Mouse (Mus musculus): ENCODE measurements around the gene BC024978. TPM values are rescaled to one million over a fixed set of nuclear protein-coding genes. Genes with fewer than 3 reads are reported as not detected.
"Not testable (repeated sequence)": the region's sequence is repeated elsewhere in the genome, so short reads cannot be mapped to it uniquely, and the experiment has no call there.

The BC024978 gene
- total RNA-seq, 2 experiments from 2014 or later, result 14.3 to 14.6 TPM

DNA sequence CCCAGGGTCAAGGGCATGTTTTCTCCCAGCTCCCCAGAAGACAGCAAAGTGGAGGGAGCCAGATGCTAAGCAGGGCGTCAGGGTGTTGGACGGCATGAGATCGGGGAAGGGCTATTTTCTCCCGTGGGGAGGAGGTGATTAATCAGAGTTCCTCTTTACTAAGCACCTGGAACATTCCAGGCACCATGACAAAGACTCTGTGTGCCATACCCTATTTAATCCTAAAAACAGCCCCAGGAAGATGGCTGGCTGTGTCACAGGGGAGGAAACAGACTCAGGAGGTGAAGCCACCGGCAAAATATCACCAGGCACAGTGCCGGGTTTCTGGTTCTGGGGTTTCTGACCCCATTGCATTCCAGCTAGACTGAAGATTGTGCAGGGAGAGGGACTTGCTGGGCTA lies 26.4 kb downstream of the BC024978 start:
- DNase-seq (ENCODE audit: low spot score), result no peak

DNA sequence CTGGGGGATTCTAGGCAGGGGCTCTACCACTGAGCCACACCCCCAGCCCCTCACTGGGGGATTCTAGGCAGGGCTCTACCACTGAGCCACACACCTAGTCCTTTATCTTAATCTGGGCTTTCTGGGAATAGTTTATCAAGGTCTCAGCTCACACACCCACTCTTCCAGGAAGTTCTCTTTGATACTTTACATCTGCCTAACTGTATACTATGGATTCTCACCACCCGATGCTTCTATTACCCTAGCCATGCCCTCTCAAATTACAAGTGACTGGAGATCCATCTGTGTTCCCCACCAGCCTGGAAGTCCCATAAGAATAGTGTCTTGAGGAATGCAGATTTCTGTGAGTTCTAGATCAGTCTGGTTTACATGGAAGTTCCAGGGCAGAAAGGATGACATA lies 27.0 kb downstream of the BC024978 start:
- no peak for DNase-seq (ENCODE audit: low spot score)

DNA sequence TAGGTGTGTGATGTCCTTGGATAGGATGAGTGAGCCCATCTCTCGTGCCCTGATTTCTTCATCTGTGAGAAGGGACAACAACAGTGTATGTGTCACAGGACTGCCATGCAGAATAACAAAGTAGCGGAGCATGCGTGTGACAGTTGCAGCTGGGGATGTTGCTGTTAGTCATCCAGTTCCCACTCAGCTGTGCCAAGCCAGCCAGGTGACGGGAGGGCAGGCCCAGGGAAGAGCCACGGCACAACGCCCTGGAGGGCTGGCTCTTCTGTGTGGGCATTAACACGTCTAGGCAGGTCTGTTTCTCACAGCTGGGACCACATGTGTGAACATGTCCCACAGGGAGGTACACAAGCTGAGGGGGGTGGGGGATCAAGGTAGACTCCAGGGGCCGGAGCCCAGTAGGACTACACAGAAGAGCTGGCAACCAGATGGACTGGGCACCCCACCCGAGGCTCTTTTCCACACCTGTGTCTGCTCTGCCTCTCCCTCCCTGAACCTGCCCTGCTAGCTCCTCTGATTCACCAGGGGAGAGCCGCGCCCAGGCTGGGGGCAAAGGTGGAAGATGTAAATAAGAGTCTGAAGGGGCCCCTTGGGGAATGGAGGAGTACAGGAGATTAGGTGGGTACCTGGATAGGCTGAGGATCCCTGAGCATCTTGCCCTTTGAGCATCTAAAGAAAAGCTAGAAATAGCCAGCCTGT lies 29.4 kb downstream of the BC024978 start:
- DNase-seq (ENCODE audit: low spot score), result peak; percentile 31

DNA sequence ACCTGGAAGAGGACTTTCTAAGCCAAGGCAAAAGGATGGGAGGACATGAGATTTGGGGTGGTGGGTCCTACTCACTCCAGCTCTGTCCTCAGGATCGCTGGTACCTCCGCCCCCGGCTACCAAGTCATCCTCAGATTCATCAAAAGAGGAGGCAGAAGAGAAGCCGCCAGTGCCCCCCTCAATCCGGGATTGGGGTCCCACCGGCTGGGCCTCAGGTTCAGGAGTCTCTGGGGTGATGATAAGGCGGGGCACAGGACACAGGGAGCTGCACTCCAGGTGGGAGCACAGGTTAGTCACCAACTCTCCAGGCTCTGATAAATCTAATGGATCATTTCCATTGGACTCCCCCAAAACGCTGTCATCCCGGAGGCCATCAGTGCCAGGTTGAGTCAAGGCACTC lies 31.7 kb downstream of the BC024978 start:
- no peak for DNase-seq (ENCODE audit: low spot score)

- peak; percentile 14 for DNase-seq (ENCODE audit: low spot score)
Observed at GRCm38 (mm10) chr7:27227676-27228075, 32.1 kb downstream of the BC024978 start.

DNA sequence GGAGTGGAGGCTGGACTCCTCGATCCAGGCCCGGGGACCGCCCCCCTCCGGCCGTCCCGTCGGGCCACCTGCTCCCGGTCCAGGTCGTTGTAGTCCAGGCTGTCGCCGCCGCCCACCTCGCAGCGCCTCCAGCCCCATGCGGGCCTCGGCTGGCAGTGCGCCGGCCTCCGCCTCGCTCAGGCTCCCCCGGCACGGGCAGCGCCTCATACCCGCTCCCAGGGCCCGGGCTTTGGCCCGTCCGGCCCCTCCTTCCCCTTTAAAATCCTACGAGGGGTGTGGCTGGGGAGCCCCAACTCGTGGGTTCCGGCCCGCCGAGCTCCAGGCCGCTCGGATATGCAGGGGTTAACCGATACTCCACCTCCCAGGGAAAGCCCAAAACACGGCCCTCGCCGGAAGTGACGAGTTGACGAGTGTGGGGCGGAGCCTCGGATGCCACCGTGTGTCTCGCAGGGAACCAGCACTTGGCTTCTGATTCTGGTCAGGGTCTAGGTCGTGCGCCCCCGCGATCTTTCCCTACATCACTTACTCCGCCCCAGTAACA lies 32.8 kb downstream of the BC024978 start, which contains the start of gene Itpkc:
Gene Itpkc (minus strand): TSS at position 381 of the 541 bp plus-strand sequence.
- DNase-seq (ENCODE audit: low spot score), result peak; percentile 90

DNA sequence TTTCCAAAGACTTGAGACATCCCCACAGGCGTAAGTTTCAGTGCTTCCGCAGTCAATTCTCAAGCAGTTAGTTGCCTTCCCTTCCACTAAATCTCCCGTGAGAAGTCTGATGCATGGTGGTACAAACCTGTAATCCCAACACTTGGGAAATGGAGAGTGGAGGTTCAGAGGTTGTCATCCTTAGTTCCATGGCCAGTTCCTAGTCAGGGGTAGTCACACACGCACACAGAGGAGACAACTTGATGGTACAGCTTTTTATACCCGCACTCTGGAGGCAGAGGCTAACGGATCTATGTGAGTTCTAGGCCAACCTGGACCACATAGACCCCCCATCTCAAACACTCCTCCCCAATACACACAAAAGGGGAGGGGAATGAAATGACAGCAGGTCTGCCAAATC lies 33.3 kb downstream of the BC024978 start:
- DNase-seq (ENCODE audit: low spot score), result no peak

DNA sequence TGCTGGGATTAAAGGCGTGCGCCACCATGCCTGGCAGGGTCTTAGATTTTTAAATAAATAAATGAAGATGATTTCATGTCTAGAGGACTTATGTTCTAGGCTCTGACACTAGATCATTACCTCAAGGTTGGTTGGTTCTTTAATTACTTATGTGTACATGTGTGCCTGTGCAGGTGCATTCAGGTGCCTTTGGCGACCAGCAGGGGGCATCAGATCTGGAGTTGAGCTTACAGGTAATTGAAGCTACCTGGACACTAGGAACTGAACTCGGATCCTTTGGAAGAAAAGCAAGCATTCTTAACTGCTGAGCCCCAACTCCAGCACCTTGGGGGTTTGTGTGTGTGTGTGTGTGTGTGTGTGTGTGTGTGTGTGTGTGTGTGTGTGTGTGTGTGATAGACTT lies 35.2 kb downstream of the BC024978 start:
- no peak for DNase-seq (ENCODE audit: low spot score)

DNA sequence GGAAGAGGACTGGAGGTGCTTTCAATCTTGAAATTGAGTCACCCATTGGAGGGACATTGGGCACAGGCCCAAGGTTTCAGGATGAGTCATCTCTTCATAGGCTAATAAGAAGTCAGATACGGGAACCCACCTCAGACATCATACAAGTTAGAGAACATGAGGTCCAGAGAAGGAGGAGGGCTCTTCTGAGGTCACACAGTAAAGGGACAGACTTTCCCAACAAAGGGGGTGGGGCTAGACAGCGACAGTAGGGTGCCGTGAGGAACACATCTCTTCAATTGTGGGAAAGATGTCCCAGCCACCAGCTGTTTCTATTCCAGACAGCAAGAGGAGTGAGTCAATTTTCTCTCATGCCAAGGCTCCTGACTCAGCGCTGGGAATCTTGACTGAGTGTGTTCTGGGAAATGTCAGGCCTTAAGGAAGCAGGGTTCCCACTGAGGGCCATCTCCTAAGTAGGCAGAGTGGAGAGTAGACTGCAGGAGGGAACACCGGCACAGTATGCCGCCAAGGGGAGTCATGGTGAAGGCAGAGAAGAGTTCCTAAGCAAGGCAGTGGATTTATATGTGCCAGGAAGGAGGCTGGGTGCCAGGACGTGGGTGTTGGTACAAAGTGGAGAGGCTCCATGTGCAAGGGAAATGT lies 36.2 kb downstream of the BC024978 start:
- peak; percentile 47 for DNase-seq (ENCODE audit: low spot score)

GRCm38 (mm10) chr7:27232781-27233281 lies 37.2 kb downstream of the BC024978 start, which contains the start of gene Coq8b:
Coq8b (plus strand) TSS chr7:27233023.
- peak; percentile 95 for DNase-seq (ENCODE audit: low spot score)

DNA sequence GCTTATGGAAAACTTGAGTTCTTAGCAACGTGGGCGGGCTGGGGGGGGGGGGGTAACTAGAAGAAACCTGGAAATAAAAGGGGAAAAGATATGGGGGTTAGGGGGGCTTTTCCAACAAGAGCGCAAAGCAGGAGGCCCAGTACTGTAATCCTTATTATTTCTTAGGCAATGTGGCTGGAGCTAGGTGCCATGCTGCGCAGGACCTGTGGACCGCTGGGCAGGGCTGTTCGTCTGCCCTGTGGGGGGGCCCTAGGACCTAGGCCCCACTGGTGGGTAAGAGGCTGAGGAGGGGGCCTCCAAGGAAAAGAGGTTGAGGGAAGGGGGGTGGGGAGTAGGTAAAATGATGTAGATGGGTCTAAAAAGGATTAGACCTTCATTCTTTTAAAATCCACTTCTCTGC lies 37.7 kb downstream of the BC024978 start:
- DNase-seq (ENCODE audit: low spot score), result no peak

- no peak for DNase-seq (ENCODE audit: low spot score)
Observed at GRCm38 (mm10) chr7:27235726-27236125, 40.1 kb downstream of the BC024978 start.

- no peak for DNase-seq (ENCODE audit: low spot score)
Observed at GRCm38 (mm10) chr7:27237527-27237926, 41.9 kb downstream of the BC024978 start.

DNA sequence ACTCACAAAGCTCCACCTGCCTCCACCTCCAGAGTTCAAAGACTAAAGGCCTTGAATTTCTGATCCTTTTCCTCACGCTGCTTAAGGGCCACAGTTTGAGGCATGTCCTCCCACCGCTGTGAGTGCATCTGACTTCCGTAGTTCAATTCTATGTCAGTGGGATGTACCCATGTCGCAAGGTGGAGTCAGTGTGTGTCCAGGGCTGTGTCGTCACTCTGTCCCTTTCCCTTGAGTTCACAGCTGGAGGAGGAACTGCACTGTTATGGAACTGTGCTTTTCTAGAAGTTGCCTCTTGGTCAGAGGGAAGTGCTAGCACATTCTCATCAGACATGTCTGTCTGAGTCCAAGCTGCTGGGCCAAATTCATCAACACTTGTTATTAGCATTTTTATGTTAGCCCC lies 43.0 kb downstream of the BC024978 start:
- DNase-seq (ENCODE audit: low spot score), result no peak

DNA sequence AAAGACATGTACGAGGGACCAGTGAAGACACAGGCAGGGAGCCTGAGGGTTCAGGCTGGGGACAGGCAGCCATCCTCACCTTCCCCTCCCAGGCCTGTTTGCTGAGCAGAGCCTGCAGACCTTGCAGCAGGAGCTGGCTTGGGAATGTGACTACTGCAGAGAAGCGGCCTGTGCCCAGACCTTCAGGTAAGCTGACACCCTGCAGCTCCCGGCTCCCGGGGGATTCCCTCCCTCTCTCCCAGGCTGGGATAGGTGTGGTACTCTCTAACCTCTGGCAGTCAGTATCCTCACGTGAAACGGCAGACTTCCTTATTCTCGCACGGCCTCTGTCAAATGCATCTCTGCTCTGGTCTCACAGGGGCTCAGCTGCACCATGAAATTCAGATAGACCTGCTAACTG lies 47.6 kb downstream of the BC024978 start:
- DNase-seq (ENCODE audit: low spot score), result peak; percentile 65

DNA sequence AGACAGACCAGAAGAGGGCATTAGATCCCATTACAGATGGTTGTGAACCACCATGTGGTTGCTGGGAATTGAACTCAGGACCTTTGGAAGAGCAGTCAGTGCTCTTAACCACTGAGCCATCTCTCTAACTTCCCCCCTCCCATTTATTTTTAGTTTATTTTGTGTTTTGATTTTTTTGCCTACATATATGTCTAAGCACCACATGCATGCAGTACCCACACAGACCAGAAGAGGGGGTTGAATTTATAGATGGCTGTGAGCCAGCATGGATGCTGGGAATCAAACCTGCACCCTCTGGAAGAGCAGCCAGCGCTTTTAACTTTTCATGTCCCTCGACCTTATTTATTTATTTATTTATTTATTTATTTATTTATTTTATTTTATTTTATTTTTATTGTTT lies 48.5 kb downstream of the BC024978 start:
- not testable (repeated sequence) for DNase-seq (ENCODE audit: low spot score)

DNA sequence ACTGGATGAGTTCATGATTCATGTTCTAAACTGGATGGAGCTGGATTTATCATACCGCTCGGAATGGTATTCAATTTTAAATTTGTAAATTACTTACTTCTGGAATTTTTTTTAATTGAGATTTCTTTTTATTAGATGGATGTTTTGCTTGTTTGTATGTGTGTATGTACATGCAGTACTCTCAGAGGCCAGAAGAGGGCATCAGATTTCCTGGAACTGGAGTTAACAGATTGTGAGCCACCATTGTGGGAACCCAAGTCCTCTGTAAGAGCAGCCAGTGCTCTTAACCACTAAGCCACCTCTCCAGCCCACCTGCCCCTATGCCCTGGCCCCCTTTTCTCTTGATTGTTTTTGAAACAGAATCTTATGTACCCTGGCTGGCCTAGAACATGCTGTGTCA lies 53.6 kb downstream of the BC024978 start:
- DNase-seq (ENCODE audit: low spot score), result no peak

GRCm38 (mm10) chr7:27249928-27250327 lies 54.3 kb downstream of the BC024978 start:
- no peak for DNase-seq (ENCODE audit: low spot score)

GRCm38 (mm10) chr7:27251946-27252345 lies 56.4 kb downstream of the BC024978 start:
- no peak for DNase-seq (ENCODE audit: low spot score)

- peak; percentile 23 for DNase-seq (ENCODE audit: low spot score)
Observed at GRCm38 (mm10) chr7:27255721-27256120, 60.1 kb downstream of the BC024978 start.

DNA sequence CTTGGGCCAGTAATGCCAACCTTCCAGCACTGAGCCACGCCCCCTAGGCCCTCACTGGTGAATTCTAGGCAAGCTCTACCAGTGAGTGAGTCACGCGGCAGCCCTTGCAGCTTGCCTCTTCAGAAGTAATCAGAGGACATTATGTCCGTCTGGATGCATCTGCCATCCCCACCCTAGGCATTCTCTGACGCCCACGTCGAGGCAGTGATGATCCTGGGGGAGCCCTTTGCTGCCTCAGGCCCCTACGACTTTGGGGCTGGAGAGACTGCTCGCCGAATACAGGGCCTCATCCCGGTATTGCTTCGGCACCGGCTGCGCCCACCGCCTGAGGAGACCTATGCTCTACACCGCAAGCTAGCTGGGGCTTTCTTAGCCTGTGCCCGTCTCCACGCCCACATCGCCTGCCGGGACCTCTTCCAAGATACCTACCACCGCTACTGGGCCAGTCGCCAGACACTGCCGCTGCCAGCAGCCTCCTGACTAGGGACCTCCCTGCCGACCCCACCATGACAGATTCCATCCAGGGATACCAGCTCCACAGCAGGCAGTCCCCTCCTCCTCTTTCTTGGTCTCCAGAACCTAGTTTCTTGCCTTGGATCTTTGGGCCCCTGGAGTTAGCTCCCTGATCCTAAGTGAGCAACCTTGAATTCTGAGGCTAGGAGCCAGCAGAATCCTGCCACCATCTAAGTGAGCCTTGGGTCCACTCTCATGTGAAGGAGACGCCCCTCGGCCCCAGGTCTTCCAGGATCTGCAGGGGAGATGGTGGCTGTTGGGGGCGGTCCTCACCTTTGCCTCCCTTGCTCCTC lies 61.7 kb downstream of the BC024978 start:
- peak; percentile 19 for DNase-seq (ENCODE audit: low spot score)

DNA sequence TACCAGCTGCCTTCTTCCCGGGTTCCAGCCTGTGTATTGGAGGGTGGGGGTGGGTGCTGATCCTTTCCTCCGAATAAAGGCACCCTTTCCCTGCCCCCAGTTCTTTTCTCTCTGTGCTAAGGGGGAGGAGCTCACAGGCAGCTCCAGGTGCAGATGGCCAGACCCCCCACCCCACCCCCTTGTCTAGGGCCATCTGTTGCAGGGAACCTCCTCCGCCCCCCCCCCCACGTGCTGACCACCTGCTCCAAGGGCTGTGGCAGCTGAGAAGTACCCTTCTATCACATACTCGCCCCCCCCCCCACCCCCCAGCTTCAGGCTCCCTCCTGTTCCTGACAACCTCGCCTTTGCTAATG lies 62.2 kb downstream of the BC024978 start:
- no peak for DNase-seq (ENCODE audit: low spot score)
